Mouse (Mus musculus) bone marrow, adult 2 months (tissue): Measurements from ENCODE around the gene Pias4.

Source experiments
- CTCF ChIP-seq: fragments of 200-500 bp; IDR thresholded peaks from 2 replicates; pipeline ENCODE4 v1.5.1; 2011; ENCODE audit warnings: low read length, control low read depth; ENCODE audit not compliant: control insufficient read depth, insufficient read depth
- POLR2A ChIP-seq: fragments of 200-500 bp; IDR thresholded peaks from 2 replicates; pipeline ENCODE4 v1.6.1; 2011; ENCODE audit warnings: low read depth, mild to moderate bottlenecking, control low read depth, low read length, borderline replicate concordance; ENCODE audit not compliant: control insufficient read depth

GRCm38 (mm10) chr10:81135831-81136705 lies 31.7 kb downstream of the Pias4 start:
- no peak; the same call in 1 of the 2 replicates for TF ChIP-seq CTCF
- peak; percentile 87 for TF ChIP-seq POLR2A
